ENCODE assay signal across 8 mouse cellular contexts in the genomic region with DNA sequence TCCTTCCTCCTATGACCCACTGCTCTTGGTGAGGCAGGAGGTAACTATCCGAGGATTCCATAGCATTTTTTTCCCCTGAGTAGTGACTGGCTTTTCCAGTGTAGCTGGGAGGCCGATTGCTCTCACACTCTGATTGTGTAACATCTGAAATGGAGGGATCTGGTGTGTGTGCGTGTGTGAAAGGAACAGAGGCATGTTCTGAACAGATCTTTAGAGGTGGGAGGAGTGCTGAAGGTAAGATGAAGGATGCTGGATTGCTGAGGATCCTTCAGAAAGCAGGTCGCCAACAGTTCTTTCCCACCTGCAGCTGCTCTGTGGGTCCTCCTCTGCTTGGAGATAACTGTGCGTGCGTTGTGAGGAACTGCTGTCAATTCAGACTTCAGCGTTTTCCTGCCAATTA. TPM values are rescaled to one million over a fixed set of nuclear protein-coding genes. Genes with fewer than 3 reads are reported as not detected.
DNase-seq lines count a peak whose midpoint lies in the region; ATAC-seq and TF ChIP-seq lines count a peak whose summit lies in the region.

No protein-coding gene starts in this region.

- 6% methylated on average over 7 of the region's 7 CpGs for WGBS in embryonic facial prominence, embryonic 13.5 days
- 2% methylated on average over 7 of the region's 7 CpGs for WGBS in hindbrain, postnatal 0 days

- no peak for TF ChIP-seq CTCF in hindbrain, postnatal 0 days (IDR thresholded peaks at IDR 0.05; ENCODE audit: low read depth)

- H3K27ac ChIP-seq in embryonic facial prominence, embryonic 13.5 days, result no peak overlapping the region
- peak overlapping the region; percentile 99; the same call in 1 of the 2 replicates for H3K27ac ChIP-seq in hindbrain, postnatal 0 days

- no peaks in the 10 kb centered on the region for H3K27me3 ChIP-seq in embryonic facial prominence, embryonic 13.5 days
- no peaks in the 10 kb centered on the region for H3K27me3 ChIP-seq in hindbrain, postnatal 0 days (ENCODE audit: insufficient read depth, low read length)

- peak overlapping the region; percentile 93 for H3K4me3 ChIP-seq in embryonic facial prominence, embryonic 13.5 days
- H3K4me3 ChIP-seq in hindbrain, postnatal 0 days (ENCODE audit: low read length), result peak overlapping the region; percentile 75

- peak overlapping the region; percentile 98 for H3K9ac ChIP-seq in embryonic facial prominence, embryonic 13.5 days
- peak overlapping the region; percentile 100; the same call in 1 of the 2 replicates for H3K9ac ChIP-seq in hindbrain, postnatal 0 days (replicated peaks; ENCODE audit: low read length)

- ATAC-seq in embryonic facial prominence, embryonic 13.5 days (ENCODE audit: insufficient number of reproducible peaks, insufficient read depth, low FRiP score, low TSS enrichment, low read depth), result 0 out of 2 replicates have a peak, but pooled peaks have one; percentile 1
- ATAC-seq in hindbrain, postnatal 0 days, result no peak
- peak; percentile 17 for ATAC-seq in megakaryocyte, adult 5-6 weeks (ENCODE audit: poor library complexity, severe bottlenecking)
- no peak for ATAC-seq in monocyte, adult 5-6 weeks (replicated peaks; ENCODE audit: insufficient number of reproducible peaks, low FRiP score, low TSS enrichment, poor library complexity, severe bottlenecking)

- H3K4me2 ChIP-seq in embryonic facial prominence, embryonic 13.5 days, result peak overlapping the region; percentile 96
- peak overlapping the region; percentile 77 for H3K4me2 ChIP-seq in hindbrain, postnatal 0 days (ENCODE audit: low read depth, low read length)

- DNase-seq in left cerebral cortex, postnatal 14 days (ENCODE audit: low spot score in 2 of 2), result peak; percentile 24 to 50
- DNase-seq in left cerebral cortex, adult 8-10 months (ENCODE audit: low spot score in 2 of 2), result no peak
- DNase-seq in hindbrain, postnatal 0 days (ENCODE audit: low spot score), result no peak
- no peak for DNase-seq in c-Kit-positive CD71-positive TER-119-positive erythroid progenitor cells, embryonic 14.5 days (ENCODE audit: low spot score)
- no peak for DNase-seq in Muller cell, postnatal 12 days (ENCODE audit: inconsistent ontology term)

- intact Hi-C loops in left cerebral cortex, postnatal 14 days (cut with DNase I), result no loop called here

- no peaks in the 10 kb centered on the region for H3K9me3 ChIP-seq in embryonic facial prominence, embryonic 13.5 days
- no peaks in the 10 kb centered on the region for H3K9me3 ChIP-seq in hindbrain, postnatal 0 days (ENCODE audit: low read length)

- H3K36me3 ChIP-seq in embryonic facial prominence, embryonic 13.5 days, result 0 out of 2 replicates have a peak, but pooled peaks cover 4% of the 10 kb centered on the region
- no peaks in the 10 kb centered on the region for H3K36me3 ChIP-seq in hindbrain, postnatal 0 days (ENCODE audit: insufficient read depth, low read length)

- H3K4me1 ChIP-seq in embryonic facial prominence, embryonic 13.5 days, result peaks cover 23% of the 10 kb centered on the region
- peaks cover 13% of the 10 kb centered on the region for H3K4me1 ChIP-seq in hindbrain, postnatal 0 days (ENCODE audit: insufficient read depth, low read length)

RNA-seq across cellular contexts. Expression of gene Acvr2b, which starts 0.6 kb away (rescaled TPM):
- 10 to 100 TPM; 12.7 to 14.6 TPM for total RNA-seq in left cerebral cortex, postnatal 14 days (2021)
- total RNA-seq in left cerebral cortex, adult 8-10 months (2022), result 10 to 100 TPM; 14.9 to 18.4 (median 16.7) TPM
- 18.0 and 18.7 TPM in 2 replicates for polyA plus RNA-seq in embryonic facial prominence, embryonic 13.5 days (2015; fragmentation: Nextera tagmentation; extraction: Ambion mirVana)
- total RNA-seq in hindbrain, postnatal 0 days (2014; rRNA removed), result 24.3 and 38.0 TPM in 2 replicates
- polyA plus RNA-seq in hindbrain, postnatal 0 days (2015; fragmentation: Nextera tagmentation; extraction: Ambion mirVana), result 21.8 and 28.2 TPM in 2 replicates
- total RNA-seq in megakaryocyte, adult 5-6 weeks (2015), result 1.1 and 1.7 TPM in 2 replicates
- 0.37 and 0.57 TPM in 2 replicates for total RNA-seq in megakaryocyte, adult 5-6 weeks (2017)
- 0.49 to 1.9 TPM in 2 of 3 replicates, not detected in the other for total RNA-seq in monocyte, adult 5-6 weeks (2017)

RNA-seq across cellular contexts. Expression of gene Slc22a14, which starts 36.0 kb away (rescaled TPM):
- total RNA-seq in left cerebral cortex, postnatal 14 days (2021), result not detected
- not detected for total RNA-seq in left cerebral cortex, adult 8-10 months (2022)
- polyA plus RNA-seq in embryonic facial prominence, embryonic 13.5 days (2015; fragmentation: Nextera tagmentation; extraction: Ambion mirVana), result not detected in 2 replicates
- total RNA-seq in hindbrain, postnatal 0 days (2014; rRNA removed), result not detected in 2 replicates
- polyA plus RNA-seq in hindbrain, postnatal 0 days (2015; fragmentation: Nextera tagmentation; extraction: Ambion mirVana), result 0.14 TPM in 1 of 2 replicates, not detected in the other
- not detected in 2 replicates for total RNA-seq in megakaryocyte, adult 5-6 weeks (2015)
- total RNA-seq in megakaryocyte, adult 5-6 weeks (2017), result not detected in 2 replicates
- total RNA-seq in monocyte, adult 5-6 weeks (2017), result 0.21 to 0.48 TPM in 2 of 3 replicates, not detected in the other

RNA-seq across cellular contexts. Expression of gene Exog, which starts 43.4 kb away (rescaled TPM):
- total RNA-seq in left cerebral cortex, postnatal 14 days (2021), result 10 to 100 TPM; 23.8 to 24.7 TPM
- total RNA-seq in left cerebral cortex, adult 8-10 months (2022), result 10 to 100 TPM; 17.9 to 21.2 (median 19.4) TPM
- polyA plus RNA-seq in embryonic facial prominence, embryonic 13.5 days (2015; fragmentation: Nextera tagmentation; extraction: Ambion mirVana), result 41.4 and 43.8 TPM in 2 replicates
- total RNA-seq in hindbrain, postnatal 0 days (2014; rRNA removed), result 16.6 and 19.4 TPM in 2 replicates
- 30.1 and 30.6 TPM in 2 replicates for polyA plus RNA-seq in hindbrain, postnatal 0 days (2015; fragmentation: Nextera tagmentation; extraction: Ambion mirVana)
- 3.5 and 5.9 TPM in 2 replicates for total RNA-seq in megakaryocyte, adult 5-6 weeks (2015)
- total RNA-seq in megakaryocyte, adult 5-6 weeks (2017), result 2.1 and 3.0 TPM in 2 replicates
- total RNA-seq in monocyte, adult 5-6 weeks (2017), result 0.48 to 4.9 TPM (median 4.6 TPM) in 3 replicates

RNA-seq across cellular contexts. Expression of gene Xylb, which starts 44.2 kb away (rescaled TPM):
- 1 to 10 TPM; 3.8 to 3.9 TPM for total RNA-seq in left cerebral cortex, postnatal 14 days (2021)
- 1 to 10 TPM; 5.6 to 6.2 (median 5.8) TPM for total RNA-seq in left cerebral cortex, adult 8-10 months (2022)
- 5.3 and 7.2 TPM in 2 replicates for polyA plus RNA-seq in embryonic facial prominence, embryonic 13.5 days (2015; fragmentation: Nextera tagmentation; extraction: Ambion mirVana)
- 2.8 and 4.5 TPM in 2 replicates for total RNA-seq in hindbrain, postnatal 0 days (2014; rRNA removed)
- polyA plus RNA-seq in hindbrain, postnatal 0 days (2015; fragmentation: Nextera tagmentation; extraction: Ambion mirVana), result 3.2 and 3.3 TPM in 2 replicates
- 0.60 and 1.7 TPM in 2 replicates for total RNA-seq in megakaryocyte, adult 5-6 weeks (2015)
- 0.89 and 1.9 TPM in 2 replicates for total RNA-seq in megakaryocyte, adult 5-6 weeks (2017)
- total RNA-seq in monocyte, adult 5-6 weeks (2017), result 0.39 TPM in 1 of 3 replicates, not detected in the others

Comparison
In these comparisons a context has a peak if more than half of its experiments do, and no peak if none do; other contexts are left out.
1. DNase-seq: peak in left cerebral cortex, postnatal 14 days (2 of 2); none in left cerebral cortex, adult 8-10 months (0 of 2), hindbrain, postnatal 0 days (single experiment), c-Kit-positive CD71-positive TER-119-positive erythroid progenitor cells, embryonic 14.5 days (single experiment) and Muller cell, postnatal 12 days (single experiment).
2. ATAC-seq: peak in embryonic facial prominence, embryonic 13.5 days (single experiment) and megakaryocyte, adult 5-6 weeks (single experiment); none in hindbrain, postnatal 0 days (single experiment) and monocyte, adult 5-6 weeks (single experiment).